Mouse (Mus musculus) heart, postnatal 14 days (tissue): ENCODE measurements at regions not wholly inside any gene's neighbourhood (a gene's known extent, or its start where the extent isn't known, plus 50 kb on each side); places are given as distances from the start of the nearest gene placed in this dataset.

Experiments used
- DNase-seq, 2 experiments: peaks; one replicate each; pipeline ENCODE4 v3.0.0; 2021 to 2022
- intact Hi-C: fragments of 180-260 bp; cut with DNase I; formaldehyde crosslinking; loops from one replicate; pipeline ENCODE4 v1.15.1; 2025

DNA sequence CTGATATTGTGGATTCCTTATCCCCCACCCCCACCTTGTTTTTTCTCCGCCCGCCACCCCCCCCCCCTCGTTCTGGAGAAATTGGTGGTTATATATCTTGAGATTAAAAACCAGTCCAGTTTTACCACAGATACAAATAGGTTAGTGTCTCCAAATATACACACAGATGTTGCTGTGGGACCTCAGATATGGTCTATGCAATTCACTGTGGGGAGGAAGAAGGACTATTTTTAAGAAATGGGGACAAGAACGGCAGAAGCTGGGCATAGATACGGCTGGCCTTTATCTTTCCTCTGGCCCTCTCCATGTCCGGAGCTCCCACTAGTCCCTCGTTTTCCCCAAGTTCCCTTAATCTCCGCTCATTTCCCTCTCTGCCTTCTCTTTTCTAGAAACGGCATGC is 89.0 kb upstream of the Rap1b start:
- intact Hi-C loops, result loop anchor here (5.0 kb wide), 1 partner anchor 113 kb away; no protein-coding TSS in a partner anchor
- no peak for DNase-seq

DNA sequence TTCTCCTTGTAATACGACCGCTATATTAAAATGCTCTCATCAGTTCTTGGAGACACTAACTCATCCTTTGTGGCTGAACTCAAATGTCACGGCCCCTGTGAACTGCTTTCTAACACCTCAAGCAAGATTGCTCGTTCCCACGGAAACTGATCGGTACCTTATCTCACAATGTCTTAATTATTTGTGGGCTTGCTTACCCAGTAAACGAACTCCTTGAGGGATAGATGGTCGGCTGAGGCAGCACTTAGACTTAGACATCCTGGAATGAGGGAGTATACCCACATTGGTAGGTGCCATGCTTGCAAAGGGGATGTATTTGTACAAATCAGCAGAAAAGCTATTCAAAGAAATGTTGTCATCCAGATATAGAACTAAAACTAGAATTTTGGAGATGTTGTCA is 92.9 kb upstream of the Rap1b start:
- no peak for DNase-seq
- intact Hi-C loops, result loop anchor here (5.0 kb wide), 1 partner anchor 109 kb away; no protein-coding TSS in a partner anchor

DNA sequence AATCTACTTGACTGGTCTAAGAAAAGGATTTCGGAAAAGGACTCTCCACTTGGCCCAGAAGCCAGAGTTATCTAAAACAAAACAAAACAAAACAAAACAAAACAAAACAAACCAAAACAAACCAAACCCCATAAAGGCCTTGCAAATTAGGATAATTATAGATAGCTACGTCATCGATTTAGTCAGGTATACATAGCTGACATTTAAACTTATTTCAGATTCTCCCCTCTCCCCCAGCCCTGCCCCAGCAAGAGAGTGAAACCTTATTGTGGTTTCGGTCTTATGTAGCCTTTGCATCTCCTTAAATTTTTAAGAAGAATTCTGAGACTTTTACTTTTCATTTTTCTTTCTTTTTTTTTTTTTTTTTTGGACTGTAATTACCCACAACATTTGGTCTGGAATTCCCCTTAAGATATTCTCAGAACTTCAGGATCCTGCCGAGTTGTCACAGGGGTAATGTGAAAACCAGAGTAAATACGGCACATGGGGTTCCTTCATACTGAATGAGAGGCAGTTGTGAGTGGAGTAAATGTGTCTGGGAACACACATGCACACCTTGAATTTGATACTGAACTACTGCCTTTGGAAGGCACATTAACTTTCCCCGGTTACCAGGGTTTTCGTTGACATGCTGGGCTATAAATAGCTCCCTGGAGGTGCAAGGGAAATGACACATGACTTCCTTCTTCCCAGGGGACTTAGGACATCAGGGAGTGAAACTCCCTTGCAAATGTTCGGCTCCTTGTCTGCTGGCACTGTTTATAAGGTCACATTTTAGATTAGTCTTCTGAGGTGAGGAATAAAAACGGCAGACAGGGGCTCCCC is 94.8 kb upstream of the Rap1b start:
- peak; percentile 35 to 51 for DNase-seq
- intact Hi-C loops, result loop anchor here (2.0 to 5.0 kb wide), 3 partner anchors 33 to 96 kb away; no protein-coding TSS in a partner anchor

DNA sequence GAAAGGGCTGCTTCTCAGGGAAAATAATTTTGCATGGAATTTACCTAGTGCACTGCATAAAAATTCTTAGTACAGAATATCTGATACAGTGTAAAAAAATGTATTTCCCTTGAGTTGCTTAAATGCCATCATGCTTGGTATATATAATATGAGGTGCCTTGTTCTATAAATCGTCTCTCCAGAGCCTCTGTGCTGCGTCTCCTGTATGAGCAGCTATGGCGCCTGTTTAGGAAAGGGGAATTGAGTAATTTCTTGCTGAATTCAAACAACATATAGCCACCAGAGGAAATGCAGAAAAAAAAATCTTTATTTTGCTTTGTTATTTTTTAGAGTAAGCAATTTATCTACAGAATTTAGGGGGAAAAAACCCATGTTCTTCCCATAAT is 95.4 kb upstream of the Rap1b start:
- intact Hi-C loops, result loop anchor here (2.0 to 5.0 kb wide), 3 partner anchors 34 to 96 kb away; no protein-coding TSS in a partner anchor

DNA sequence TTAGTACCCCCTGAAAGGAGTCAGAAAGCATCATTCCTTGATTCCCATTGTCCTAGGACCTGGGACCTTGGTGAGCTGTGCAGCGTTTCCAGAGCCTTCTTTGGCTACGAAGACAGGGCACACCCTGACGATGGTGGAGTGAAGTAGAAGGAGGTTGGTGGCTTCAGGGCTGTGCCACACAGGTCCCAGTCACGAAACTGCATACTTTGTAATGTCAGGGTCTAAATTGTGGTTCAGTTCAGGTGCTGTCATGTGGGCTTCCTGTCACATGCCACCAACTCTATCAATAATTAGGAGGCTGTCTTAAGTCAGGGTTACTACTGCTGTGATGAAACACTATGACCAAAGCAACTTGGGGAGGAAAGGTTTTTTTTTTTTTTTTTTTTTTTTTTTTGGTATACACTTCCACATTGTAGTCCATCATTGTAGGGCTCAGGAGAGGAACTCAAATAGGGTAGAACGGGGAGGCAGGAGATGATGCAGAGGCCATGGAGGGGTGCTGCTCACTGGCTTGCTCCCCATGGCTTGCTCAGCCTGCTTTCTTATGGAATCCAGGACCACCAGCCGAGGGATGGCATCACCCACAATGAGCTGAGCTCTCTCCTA is 98.0 kb upstream of the Rap1b start:
- intact Hi-C loops, result loop anchor here (5.0 kb wide), 1 partner anchor 37 kb away; no protein-coding TSS in a partner anchor
- DNase-seq, result no peak

More for the DNA sequence above, 95.4 kb upstream of the Rap1b start:
- DNase-seq, result no peak

DNA sequence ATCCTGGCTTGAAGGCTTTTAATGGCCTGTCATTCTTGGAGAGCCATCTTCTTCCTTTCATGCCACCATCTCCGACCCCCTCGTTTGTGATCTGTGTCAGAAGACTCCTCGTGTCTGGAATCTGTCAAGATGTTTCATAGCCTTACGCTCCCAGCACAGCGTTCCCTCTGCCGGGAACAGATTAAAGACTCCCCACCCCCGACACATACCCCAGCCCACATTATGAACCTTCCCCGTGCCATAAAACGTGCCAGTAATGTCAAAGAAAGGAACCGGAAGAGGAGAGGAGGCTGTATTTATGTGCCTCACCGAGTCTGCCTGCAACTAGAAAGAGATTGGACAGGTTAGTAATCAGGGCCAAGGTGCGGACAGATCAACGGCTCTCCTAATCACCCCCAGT is 101.4 kb upstream of the Rap1b start:
- DNase-seq, result no peak
- intact Hi-C loops, result no loop called here

DNA sequence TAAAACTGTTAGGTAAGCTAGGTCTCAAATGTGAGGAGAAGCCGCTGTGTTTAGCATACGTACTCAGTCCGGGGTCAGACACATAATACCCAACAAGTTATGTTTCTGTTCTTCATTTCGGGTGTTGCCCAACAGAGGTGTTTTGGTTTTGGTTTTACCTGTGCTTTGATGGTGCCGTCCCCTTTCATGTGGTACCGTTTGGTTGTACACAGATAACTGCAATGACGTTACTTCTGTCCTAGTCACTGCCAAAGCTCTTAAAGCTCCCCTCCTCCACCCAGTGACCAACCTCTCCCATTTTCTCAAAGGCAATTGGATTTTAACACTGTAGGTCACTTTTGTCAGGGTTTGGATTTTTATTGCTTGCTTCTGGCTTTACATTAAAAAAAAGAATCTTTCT is 102.1 kb upstream of the Rap1b start:
- intact Hi-C loops, result no loop called here
- DNase-seq, result no peak

DNA sequence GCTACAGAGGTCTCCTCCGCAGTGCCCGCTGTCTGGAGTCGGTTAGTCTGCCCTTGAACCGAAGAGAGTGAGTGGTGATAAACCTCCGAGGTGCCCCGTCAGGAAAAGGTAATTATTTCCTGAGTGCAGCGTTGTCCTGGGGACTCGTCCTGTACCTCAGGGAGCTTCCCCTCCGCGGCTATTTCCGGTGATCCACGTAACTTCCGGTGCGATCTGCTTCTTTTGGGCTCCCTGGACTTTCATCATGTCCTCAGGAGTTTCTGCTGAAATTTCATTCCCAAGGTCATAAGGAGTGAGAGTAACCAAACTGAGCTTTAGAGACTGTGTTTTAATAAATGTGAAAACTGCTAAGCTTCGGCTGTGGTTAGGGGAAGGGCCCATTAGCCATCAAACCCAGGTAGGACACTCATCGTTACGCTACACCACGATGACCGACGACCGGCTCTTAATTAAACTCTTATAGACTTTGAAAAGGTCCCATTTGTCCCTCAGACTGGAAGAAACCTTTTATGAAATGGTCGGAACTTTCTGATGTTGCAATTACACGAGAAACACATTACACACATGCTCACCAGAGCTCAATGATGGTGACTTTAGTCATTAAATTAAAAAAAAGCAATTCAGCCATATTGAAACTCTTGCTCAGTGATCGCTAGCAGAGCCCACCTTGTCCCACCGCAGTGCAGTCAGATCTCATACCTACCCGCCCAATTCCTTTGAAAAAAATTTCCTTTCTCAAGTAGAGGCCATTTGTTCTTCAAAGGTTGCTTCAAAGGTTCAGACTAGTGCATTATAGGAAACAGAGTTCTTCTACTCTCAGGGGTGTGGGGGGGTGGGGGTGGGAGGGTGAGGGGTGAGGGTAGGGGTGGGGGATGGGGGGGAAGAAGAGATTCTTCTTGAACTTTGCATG is 106.5 kb upstream of the Rap1b start:
- no peak for DNase-seq
- intact Hi-C loops, result no loop called here

DNA sequence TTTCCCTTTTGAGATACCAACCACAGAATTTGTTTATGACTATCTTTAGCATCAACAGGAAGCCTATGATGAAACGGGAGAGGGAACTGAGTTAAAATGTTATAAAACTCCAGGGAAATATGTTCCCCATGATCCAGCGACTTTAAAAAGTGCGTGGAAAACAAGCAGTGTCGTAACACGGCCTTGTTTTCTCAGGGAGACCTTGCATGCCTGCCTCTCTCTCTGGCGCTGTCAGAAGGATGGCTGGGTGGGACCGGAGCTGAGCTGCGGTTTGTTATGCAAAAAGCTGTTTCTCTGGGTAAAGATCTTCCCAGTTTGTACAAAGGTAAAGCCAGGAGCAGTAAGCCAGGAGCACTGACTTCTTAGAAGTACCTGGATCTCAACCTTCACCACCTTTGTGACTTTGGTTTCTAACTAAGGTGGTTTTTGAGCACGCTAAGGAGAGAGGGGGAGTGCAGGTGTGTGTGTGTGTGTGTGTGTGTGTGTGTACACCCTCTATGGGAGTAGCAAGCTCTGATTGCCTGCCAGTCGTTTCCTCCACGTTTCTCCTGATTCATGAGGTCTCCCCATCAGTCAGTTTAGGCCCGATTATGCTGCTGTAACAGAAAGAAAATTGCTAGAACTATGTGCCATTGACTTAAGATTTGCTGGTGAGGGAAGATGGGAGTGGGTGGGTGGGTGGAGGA is 107.3 kb upstream of the Rap1b start:
- no peak for DNase-seq

DNA sequence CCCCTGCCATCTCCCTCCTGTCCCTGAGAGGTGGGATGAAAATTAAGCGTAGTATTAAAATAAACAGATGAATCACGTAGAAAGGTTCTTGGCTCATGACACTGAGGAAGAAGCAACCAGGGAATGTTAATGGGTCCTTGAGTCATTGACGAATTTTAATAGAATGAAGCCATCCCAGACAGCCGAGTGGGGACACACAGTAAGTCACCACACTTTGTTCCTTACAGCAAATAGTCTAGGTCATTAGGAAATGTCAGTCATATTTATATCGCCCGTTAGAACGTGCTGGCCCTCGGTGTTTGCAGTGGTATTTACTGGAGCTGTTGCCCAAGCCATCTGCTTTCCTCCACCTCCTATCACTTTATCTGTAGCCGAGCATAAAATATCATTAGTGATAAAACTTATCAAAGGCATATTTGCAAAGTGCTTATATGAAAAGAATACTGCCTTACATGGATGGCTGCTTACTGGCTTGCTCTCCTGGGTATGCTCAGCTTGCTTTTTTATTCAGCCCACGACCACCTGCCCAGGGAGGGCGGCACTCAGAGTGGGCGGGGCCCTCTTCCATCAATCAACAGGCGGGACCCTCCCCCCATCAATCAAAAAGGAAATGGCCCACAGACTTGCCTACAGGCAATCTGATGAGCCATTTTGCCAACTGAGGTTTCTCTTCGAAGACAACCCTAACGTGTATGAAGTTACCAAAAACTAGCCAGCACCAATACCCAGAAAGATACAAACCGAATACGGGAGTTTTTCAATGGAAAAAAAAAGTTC is 110.5 kb upstream of the Rap1b start:
- DNase-seq, result no peak
- intact Hi-C loops, result no loop called here

More for the DNA sequence above, 107.3 kb upstream of the Rap1b start:
- intact Hi-C loops, result no loop called here

DNA sequence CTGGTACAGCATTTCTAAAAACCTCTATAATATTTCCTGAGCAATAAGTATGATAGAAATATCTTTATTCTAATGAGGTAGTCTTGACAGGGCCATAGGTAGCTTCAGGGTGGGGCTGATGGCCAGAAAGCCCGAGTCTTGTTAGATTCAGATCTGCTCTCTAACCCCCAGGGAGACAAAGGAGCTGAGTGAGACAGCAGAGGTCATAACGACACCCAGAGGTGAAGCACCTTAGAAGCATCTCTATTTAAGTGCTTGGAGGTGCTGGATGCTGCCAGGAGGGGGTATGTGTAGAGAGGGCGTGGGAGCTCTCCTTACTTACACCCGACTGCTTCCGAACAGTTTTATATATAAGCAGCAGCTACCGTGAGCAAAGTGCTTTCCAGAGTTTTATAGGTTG is 128.9 kb upstream of the Rap1b start:
- no peak for DNase-seq
- intact Hi-C loops, result no loop called here

DNA sequence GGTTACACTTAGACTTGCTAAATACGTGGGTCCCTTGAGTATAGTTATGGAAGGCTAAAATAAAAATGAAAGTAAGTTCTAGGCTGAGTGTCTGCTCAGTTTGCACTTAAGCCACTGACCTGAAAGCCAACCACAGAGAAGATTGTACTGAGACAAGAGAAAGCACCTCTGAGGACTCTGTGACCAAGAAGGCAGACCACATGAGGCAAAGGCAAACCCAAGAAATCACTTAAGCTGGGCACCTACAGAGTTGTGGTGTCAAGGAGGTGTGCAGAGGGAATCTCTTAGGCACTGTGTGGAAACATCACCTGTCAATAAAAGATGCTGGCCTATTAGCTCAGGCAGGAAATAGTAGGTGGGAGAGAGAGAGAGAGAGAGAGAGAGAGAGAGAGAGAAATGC is 129.6 kb upstream of the Rap1b start:
- intact Hi-C loops, result no loop called here

DNA sequence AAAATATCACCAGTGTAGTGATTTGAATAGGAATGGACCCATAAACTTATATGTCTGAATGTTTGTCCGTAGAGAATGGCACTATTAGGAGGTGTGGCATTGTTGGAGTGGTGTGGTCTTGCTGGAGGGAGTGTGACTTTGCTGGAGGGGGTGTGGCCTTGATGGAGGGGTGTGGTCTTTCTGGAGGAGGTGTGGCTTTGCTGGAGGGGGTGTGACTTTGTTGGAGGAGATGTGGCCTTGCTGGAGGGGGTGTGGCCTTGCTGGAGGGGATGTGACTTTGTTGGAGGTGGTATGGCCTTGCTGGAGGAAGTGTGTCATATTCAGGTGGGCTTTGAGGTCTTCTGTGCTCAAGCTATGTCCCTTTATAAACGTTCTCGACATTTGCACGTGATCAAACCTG is 133.3 kb upstream of the Rap1b start:
- no peak for DNase-seq
- intact Hi-C loops, result no loop called here

More for the DNA sequence above, 129.6 kb upstream of the Rap1b start:
- DNase-seq, result no peak

DNA sequence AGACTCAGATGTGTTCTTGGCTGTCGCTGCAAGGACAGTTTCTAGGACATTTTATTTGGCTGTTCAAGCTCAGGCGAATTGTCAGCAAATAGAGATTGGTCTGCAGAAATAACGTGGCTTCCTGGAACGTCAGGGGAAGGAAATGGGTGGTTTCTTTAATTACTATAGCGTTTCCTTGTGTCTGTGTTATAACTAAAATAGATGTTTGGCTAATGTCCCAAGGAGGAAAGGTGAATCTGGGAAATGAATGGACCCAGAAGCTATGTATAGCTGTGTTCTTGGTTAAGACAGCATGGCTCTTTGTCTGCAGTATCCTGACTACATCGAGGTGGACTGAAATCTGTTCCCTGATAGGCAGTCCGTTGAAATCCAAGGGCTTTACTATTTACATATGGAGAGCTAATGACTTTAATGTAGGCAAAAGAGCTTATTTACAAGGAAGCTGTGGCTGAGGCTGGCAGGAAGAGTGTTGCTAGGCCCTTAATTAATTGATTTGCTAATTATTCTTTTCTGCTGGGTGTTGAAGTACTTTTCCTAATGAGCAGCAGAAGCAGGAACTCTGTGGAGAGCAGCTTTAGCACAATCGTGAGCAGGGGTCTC is 136.9 kb upstream of the Rap1b start:
- intact Hi-C loops, result loop anchor here (2.0 to 5.0 kb wide), 3 partner anchors 42 to 138 kb away; no protein-coding TSS in a partner anchor
- DNase-seq, result peak in 1 of 2 experiments; percentile 34

DNA sequence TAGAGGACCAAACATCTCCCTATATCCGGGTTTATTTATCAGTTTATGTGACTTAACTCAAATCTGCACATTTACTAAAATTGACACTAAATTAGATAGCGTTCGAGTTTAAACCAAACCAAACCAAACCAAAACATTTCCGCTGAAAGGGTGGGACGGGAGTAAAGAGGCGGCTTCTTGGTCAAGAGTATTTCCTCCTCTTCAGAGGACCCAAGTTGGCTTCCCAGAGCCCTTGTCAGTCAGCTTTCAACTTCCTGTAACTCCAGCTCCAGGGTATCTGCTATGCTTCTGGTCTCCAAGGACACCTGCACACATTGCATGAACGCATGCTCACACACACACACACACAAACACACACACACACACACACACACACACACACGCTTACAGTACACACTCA is 137.4 kb upstream of the Rap1b start:
- no peak for DNase-seq
- intact Hi-C loops, result loop anchor here (2.0 to 5.0 kb wide), 3 partner anchors 42 to 138 kb away; no protein-coding TSS in a partner anchor

DNA sequence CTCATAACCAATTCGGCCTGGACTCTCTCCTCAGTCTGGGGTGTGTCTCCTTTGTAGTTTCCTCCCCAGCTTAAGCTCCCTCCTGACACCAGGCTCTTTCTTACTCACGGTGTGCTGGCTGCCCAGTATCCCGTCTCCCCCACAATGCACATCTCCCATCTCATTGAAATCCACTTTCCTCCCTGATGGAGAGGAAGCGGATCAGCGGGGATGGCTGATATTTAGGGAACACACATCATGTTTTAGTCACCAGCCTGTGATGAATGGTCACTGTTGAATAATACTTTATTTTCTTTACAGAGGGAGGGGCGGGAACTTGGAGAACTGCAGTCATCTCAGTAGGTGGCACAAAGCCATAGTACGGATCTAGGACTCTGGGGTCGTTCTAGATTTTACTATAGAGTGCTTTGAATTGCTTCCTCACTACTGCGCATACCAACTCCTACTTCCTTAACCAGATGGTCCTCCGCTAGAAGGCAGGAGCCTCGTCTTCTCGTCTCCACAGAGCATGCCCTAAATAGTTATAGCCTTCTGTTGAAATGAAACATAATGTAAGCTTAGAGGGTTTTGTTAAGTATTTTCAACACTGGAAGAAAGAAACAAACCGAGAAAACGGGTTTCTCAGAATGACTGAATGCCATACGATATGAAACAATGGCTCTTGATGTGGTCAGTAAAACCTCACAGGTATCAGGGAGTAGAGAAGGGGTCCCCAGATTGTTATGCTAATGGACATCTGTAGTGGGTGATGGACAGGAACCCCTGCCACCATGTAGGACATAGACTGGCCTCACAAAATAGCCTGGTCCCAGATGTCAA is 139.2 kb upstream of the Rap1b start:
- intact Hi-C loops, result loop anchor here (5.0 kb wide), 3 partner anchors 62 to 122 kb away; no protein-coding TSS in a partner anchor
- no peak for DNase-seq

DNA sequence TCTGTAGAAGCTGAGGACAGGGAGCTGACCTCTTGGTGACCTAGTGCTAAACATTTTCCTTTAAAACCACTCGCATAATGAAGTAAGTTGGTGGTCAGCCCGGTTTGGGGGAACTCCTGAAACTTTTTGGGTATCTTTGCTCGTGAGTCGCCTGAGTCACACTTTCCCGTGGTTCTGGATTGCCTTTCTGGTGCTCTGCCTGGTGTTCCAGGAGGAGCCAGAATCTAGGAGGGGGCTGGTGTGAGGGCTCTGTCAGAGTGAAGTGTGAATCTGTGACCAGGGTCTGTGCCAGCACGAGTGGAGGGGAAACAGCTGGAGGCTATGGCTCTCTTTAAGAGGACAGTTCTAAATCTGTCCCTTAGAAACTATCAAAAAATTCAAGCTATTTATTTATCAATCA is 141.8 kb upstream of the Rap1b start:
- intact Hi-C loops, result loop anchor here (5.0 kb wide), 2 partner anchors 60 to 120 kb away; no protein-coding TSS in a partner anchor
- peak; percentile 46 to 72 for DNase-seq

DNA sequence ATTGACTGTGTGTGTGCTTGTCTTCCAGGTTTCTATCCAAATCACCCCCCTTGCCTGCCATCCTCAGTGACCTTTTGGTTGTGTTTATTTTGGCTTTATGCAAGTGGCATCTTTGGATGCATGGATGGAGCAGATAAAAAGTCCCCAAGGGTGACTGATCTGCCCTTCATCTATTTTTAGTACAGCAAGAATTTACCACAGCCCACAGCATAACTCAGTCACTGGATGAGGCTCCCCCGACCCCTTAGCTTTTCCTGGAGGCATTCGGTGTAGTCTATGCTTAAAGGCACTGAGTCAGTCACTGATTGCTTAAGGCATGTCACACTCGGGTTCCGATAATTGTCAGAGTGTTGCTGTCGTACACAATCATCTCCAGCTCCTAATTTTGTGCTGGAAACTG is 142.2 kb upstream of the Rap1b start:
- no peak for DNase-seq
- intact Hi-C loops, result loop anchor here (5.0 kb wide), 2 partner anchors 59 to 119 kb away; no protein-coding TSS in a partner anchor
